Mouse (Mus musculus) heart, postnatal 0 days (tissue): Measurements from ENCODE around the gene Nt5c2.

Experiments
- CTCF ChIP-seq: IDR thresholded peaks from 2 replicates; pipeline ENCODE4 v1.5.1; 2016; ENCODE audit warnings: antibody characterized with exemption, control low read depth, low read depth
- EP300 ChIP-seq: IDR thresholded peaks from 2 replicates; pipeline ENCODE4 v1.6.1; 2016; ENCODE audit warnings: antibody characterized with exemption, low read depth

DNA sequence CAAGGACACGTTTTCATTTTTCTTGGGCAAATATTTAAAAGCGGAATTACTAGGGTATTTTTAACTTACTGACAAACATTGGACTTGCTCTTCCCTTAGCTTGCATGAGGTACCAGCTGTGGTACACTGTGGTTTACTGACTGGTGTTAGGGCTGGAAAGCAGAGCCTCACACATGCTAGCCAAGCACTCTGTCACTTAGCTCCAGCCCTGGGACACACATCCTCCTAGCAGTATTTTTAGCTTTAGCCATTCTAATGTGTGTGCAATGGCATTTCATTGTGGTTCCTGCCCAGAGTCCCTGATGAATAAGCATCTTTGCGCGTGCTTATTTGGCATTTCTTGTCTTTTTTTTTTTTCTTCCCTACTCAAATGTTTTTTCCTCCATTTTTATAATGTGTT is 80.9 kb downstream of the Nt5c2 start:
- TF ChIP-seq CTCF (no peak), EP300 (no peak)
